Mouse (Mus musculus) mouse embryonic stem cell (cell line): ENCODE measurements around the gene Trim14.

Experiments
- in situ Hi-C, 2 experiments: fragments of 300-500 bp; cut with MboI; formaldehyde crosslinking; loops; 1 replicate in 1 of 2; 3 replicates in 1 of 2; pipeline ENCODE4 v1.14.3; 2019 to 2020; ENCODE audit warnings: low sequenced_read_pairs in 2 of 2, low pct_unique_long_range_greater_than_20kb in 1 of 2, mixed read lengths in 1 of 2; ENCODE audit not compliant: unreplicated experiment in 1 of 2

The Trim14 gene

DNA sequence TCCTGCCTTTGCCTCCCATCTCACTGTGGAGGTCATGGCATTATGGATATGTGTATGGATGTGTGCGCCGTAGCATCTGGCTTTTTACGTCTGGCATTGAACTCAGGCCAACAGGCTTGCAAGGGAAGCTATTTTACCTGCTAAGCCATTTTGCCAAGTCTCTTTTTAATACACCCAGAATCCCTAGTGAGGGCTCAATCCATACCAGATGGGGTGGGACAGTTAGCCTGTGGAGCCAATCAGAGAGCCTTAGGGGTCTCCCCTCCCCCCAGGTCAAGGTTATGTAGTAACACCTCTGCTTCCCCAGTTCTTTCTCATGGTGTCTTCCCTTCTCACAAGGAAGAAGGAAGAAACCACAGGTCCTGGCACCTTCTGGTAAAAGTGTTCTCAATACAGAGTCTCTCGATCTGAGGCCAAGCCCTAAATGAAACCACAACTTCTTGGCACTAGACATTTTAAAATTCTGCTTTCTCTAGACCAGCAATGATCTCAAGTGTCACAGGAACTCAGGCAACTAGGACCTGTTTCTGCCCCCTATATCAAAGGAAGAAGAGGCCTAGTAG is 29.5 kb upstream of the Trim14 start:
- in situ Hi-C loops = loop anchor here in 1 of 2 experiments (25.0 kb wide), 1 partner anchor 447 kb away; no protein-coding TSS in a partner anchor

GRCm38 (mm10) chr4:46564247-46564646 is 28.3 kb upstream of the Trim14 start:
- in situ Hi-C loops = loop anchor here in 1 of 2 experiments (25.0 kb wide), 1 partner anchor 448 kb away; no protein-coding TSS in a partner anchor

- in situ Hi-C loops = loop anchor here in 1 of 2 experiments (25.0 kb wide), 1 partner anchor 448 kb away; no protein-coding TSS in a partner anchor
These were observed 27.9 kb upstream of the Trim14 start for GRCm38 (mm10) chr4:46563847-46564246.

DNA sequence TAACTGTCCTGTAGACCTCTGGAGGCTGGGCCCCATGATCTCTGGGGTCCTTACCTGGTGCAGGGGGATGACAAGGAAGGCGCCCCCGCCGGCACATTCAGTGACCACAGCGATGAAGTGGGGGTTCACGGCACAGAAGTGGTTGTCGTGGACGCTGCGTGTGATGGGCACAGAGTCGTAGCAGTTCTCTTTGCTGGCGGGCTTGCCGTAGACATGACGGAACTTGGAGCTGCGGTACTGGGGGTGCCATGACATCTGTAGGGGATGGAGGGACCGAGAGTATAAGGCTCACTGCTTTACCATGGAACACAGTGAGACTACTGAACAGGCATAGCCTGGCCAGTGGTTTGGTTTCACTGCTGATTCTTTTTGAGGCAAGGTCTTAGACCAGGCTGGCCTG is 26.9 kb upstream of the Trim14 start:
- in situ Hi-C loops = loop anchor here in 1 of 2 experiments (25.0 kb wide), 1 partner anchor 449 kb away; no protein-coding TSS in a partner anchor

DNA sequence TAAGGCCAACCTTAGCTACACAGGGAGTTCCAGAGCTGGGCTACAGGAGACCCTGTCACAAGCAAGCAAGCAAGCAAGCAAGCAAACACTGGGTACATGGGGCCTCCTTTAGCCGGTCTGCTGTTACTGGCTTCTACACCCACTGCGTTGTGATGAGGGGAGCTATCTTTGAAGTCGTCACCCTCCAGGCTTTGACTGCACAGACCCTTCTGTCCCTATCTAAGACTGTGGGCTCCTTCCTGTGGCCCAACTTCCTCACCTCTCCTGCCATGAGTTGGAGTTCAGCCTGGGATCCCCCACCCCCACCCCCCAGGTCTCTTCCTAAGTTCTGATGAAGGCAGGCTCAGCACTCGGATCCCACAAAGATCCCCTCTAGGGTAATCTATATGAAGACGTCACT is 26.1 kb upstream of the Trim14 start:
- in situ Hi-C loops = loop anchor here in 1 of 2 experiments (25.0 kb wide), 1 partner anchor 450 kb away; no protein-coding TSS in a partner anchor

DNA sequence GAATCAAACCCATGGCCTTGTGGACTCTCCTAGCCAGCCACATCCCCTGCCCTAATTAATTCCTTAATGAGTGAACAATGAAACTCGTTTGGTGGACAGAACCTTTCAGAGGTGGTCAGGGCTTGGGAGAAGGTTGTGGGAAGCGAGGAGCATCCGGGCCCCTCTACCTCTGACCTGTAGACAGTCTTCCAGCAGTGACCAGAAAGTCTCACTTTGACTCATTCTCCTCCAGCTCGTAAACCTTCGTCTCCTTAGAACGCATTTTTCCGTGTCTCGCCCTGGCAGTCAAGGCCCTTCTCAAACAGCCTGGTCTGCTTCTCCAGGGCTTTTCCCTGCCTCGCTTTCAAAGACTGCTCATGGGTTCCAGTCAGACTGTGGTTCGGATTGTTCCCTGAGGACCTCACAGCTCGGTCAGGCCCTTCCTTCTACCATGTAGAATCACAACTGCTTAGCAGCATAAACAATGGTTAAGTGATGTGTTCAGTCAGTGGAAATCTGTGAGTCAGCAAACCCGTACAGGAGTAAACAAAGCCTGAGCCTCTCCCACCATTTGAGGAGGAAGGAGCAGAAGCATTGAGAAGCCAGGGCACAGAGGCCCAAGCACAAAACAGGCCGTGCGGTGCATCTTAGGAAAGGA is 24.2 kb upstream of the Trim14 start:
- in situ Hi-C loops = loop anchor here in 1 of 2 experiments (25.0 kb wide), 1 partner anchor 452 kb away; no protein-coding TSS in a partner anchor

- in situ Hi-C loops = loop anchor here in 1 of 2 experiments (25.0 kb wide), 1 partner anchor 453 kb away; no protein-coding TSS in a partner anchor
These were observed 23.0 kb upstream of the Trim14 start for GRCm38 (mm10) chr4:46558672-46559667.

- in situ Hi-C loops = loop anchor here in 1 of 2 experiments (25.0 kb wide), 1 partner anchor 455 kb away; no protein-coding TSS in a partner anchor
These were observed 21.0 kb upstream of the Trim14 start for GRCm38 (mm10) chr4:46556933-46557332.

GRCm38 (mm10) chr4:46555762-46556161 is 19.8 kb upstream of the Trim14 start:
- in situ Hi-C loops = loop anchor here in 1 of 2 experiments (25.0 kb wide), 1 partner anchor 457 kb away; no protein-coding TSS in a partner anchor

- in situ Hi-C loops = loop anchor here in 1 of 2 experiments (25.0 kb wide), 1 partner anchor 458 kb away; no protein-coding TSS in a partner anchor
These were observed 18.5 kb upstream of the Trim14 start for GRCm38 (mm10) chr4:46554295-46555069.

GRCm38 (mm10) chr4:46553864-46554263 is 17.9 kb upstream of the Trim14 start:
- in situ Hi-C loops = loop anchor here in 1 of 2 experiments (25.0 kb wide), 1 partner anchor 458 kb away; no protein-coding TSS in a partner anchor

- in situ Hi-C loops = loop anchor here in 1 of 2 experiments (25.0 kb wide), 1 partner anchor 462 kb away; no protein-coding TSS in a partner anchor
These were observed 14.5 kb upstream of the Trim14 start for GRCm38 (mm10) chr4:46550406-46550805.

- in situ Hi-C loops = loop anchor here in 1 of 2 experiments (25.0 kb wide), 2 partner anchors 338 to 462 kb away; no protein-coding TSS in a partner anchor
These were observed 14.0 kb upstream of the Trim14 start for GRCm38 (mm10) chr4:46549979-46550378.

GRCm38 (mm10) chr4:46546709-46547108 is 10.8 kb upstream of the Trim14 start:
- in situ Hi-C loops = loop anchor here in 1 of 2 experiments (25.0 kb wide), 1 partner anchor 334 kb away; no protein-coding TSS in a partner anchor

DNA sequence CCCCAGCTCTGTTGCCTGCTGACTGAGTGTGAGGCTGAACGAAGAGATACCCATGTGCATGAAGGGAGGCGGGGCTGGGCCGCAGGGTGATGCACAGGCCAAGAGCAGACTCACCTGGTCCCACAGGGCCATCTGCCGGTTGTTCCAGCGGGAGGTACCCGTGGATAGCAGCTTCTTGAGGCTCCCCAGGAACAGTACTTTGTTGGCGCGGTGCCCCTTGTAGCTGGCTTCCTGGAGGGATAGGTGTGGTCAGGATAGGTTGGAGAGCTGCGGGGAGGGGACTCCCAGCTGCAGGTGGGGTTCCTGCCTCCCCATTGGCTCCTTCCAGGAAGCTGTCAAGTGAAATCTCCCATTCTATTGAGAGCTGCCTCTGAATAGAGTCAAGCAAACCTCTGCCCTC is 9.6 kb upstream of the Trim14 start:
- in situ Hi-C loops = loop anchor here in 1 of 2 experiments (25.0 kb wide), 1 partner anchor 333 kb away; no protein-coding TSS in a partner anchor

DNA sequence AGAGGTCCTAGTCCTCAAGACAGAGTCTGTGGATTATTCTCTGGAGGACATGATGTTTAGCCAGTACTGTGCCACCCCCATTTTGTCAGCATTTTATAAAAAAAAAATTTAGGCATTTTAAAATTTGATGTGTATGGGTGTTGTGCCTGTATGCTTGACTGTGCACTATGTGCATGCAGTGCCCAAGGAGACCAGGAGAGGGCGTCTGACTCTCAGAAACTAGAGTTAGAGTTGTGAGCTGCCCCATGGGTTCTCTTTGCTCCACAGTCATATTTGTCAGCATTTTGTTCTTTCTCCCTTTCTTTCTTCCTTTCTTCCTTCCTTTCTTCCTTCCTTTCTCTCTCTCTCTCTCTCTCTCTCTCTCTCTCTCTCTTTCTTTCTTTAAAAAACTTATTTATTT is 8.4 kb upstream of the Trim14 start:
- in situ Hi-C loops = loop anchor here in 1 of 2 experiments (25.0 kb wide), 1 partner anchor 332 kb away; no protein-coding TSS in a partner anchor
